Mouse (Mus musculus): ENCODE measurements around the gene Ankrd42. TPM values are rescaled to one million over a fixed set of nuclear protein-coding genes. Genes with fewer than 3 reads are reported as not detected.
A peak's percentile ranks its signal among the peaks of the same experiment; 100 is the strongest.

Ankrd42 gene
- polyA plus RNA-seq, 1 experiment from 2014 or later: 6.5 TPM

- no peak for ATAC-seq
Measured at GRCm38 (mm10) chr7:92558744-92559143, 78.2 kb downstream of the Ankrd42 start.

GRCm38 (mm10) chr7:92550990-92551392 is 86.0 kb downstream of the Ankrd42 start:
- TF ChIP-seq CTCF (IDR thresholded peaks at IDR 0.05) (peak; percentile 59), EP300 (IDR thresholded peaks at IDR 0.05) (no peak)
- DNase-seq (ENCODE audit: low spot score) (peak; percentile 72), ATAC-seq (no peak)
- H3K4me1 ChIP-seq (ENCODE audit: insufficient read depth, low read depth, low read length): no peaks in the 10 kb centered on the region
- no peak overlapping the region for H3K4me3 ChIP-seq (ENCODE audit: low read depth, low read length)
- no peaks in the 10 kb centered on the region for H3K27me3 ChIP-seq (replicated peaks; ENCODE audit: insufficient read depth, low read length)
- H3K9me3 ChIP-seq (ENCODE audit: low read length): no peaks in the 10 kb centered on the region
- H3K36me3 ChIP-seq (ENCODE audit: insufficient read depth, low read length): no peaks in the 10 kb centered on the region
- no peak overlapping the region for H3K27ac ChIP-seq (ENCODE audit: low read length)
- H3K9ac ChIP-seq (replicated peaks; ENCODE audit: low read depth): no peak overlapping the region
- H3K4me2 ChIP-seq (replicated peaks; ENCODE audit: low read depth, low read length): no peak overlapping the region
- WGBS: 55% methylated on average over 4 of the region's 4 CpGs

More at GRCm38 (mm10) chr7:92558744-92559143, 78.2 kb downstream of the Ankrd42 start:
- Histone ChIP-seq H3K27ac (ENCODE audit: low read length) (no peak overlapping the region), H3K27me3 (replicated peaks; ENCODE audit: insufficient read depth, low read length) (no peaks in the 10 kb centered on the region), H3K4me3 (ENCODE audit: low read depth, low read length) (no peak overlapping the region), H3K9me3 (ENCODE audit: low read length) (no peaks in the 10 kb centered on the region), H3K9ac (replicated peaks; ENCODE audit: low read depth) (no peak overlapping the region), H3K4me1 (ENCODE audit: insufficient read depth, low read depth, low read length) (no peaks in the 10 kb centered on the region), H3K36me3 (ENCODE audit: insufficient read depth, low read length) (no peaks in the 10 kb centered on the region), H3K4me2 (replicated peaks; ENCODE audit: low read depth, low read length) (no peak overlapping the region)
- TF ChIP-seq EP300 (IDR thresholded peaks at IDR 0.05): no peak
- TF ChIP-seq CTCF (IDR thresholded peaks at IDR 0.05): no peak
- no peak for DNase-seq (ENCODE audit: low spot score)
- 87% methylated on average over 2 of the region's 2 CpGs for WGBS

GRCm38 (mm10) chr7:92550248-92550989 is 86.5 kb downstream of the Ankrd42 start:
- ATAC-seq (no peak), DNase-seq (ENCODE audit: low spot score) (no peak)
- H3K36me3 ChIP-seq (ENCODE audit: insufficient read depth, low read length): no peaks in the 10 kb centered on the region
- no peak overlapping the region for H3K27ac ChIP-seq (ENCODE audit: low read length)
- no peak overlapping the region for H3K4me2 ChIP-seq (replicated peaks; ENCODE audit: low read depth, low read length)
- 80% methylated on average over 6 of the region's 6 CpGs for WGBS
- H3K4me3 ChIP-seq (ENCODE audit: low read depth, low read length): no peak overlapping the region
- no peaks in the 10 kb centered on the region for H3K4me1 ChIP-seq (ENCODE audit: insufficient read depth, low read depth, low read length)
- no peak overlapping the region for H3K9ac ChIP-seq (replicated peaks; ENCODE audit: low read depth)
- H3K27me3 ChIP-seq (replicated peaks; ENCODE audit: insufficient read depth, low read length): no peaks in the 10 kb centered on the region
- TF ChIP-seq CTCF (IDR thresholded peaks at IDR 0.05) (no peak), EP300 (IDR thresholded peaks at IDR 0.05) (no peak)
- H3K9me3 ChIP-seq (ENCODE audit: low read length): no peaks in the 10 kb centered on the region

GRCm38 (mm10) chr7:92546763-92547162 is 90.2 kb downstream of the Ankrd42 start:
- Histone ChIP-seq H3K9ac (replicated peaks; ENCODE audit: low read depth) (no peak overlapping the region), H3K36me3 (ENCODE audit: insufficient read depth, low read length) (no peaks in the 10 kb centered on the region), H3K4me1 (ENCODE audit: insufficient read depth, low read depth, low read length) (no peaks in the 10 kb centered on the region), H3K27ac (ENCODE audit: low read length) (no peak overlapping the region), H3K27me3 (replicated peaks; ENCODE audit: insufficient read depth, low read length) (no peaks in the 10 kb centered on the region), H3K4me3 (ENCODE audit: low read depth, low read length) (no peak overlapping the region), H3K4me2 (replicated peaks; ENCODE audit: low read depth, low read length) (no peak overlapping the region), H3K9me3 (ENCODE audit: low read length) (no peaks in the 10 kb centered on the region)
- DNase-seq (ENCODE audit: low spot score): no peak
- no peak for TF ChIP-seq EP300 (IDR thresholded peaks at IDR 0.05)
- no peak for ATAC-seq
- WGBS: 60% methylated on average over 2 of the region's 2 CpGs

- no peak overlapping the region for H3K27ac ChIP-seq (ENCODE audit: low read length)
- no peak overlapping the region for H3K4me2 ChIP-seq (replicated peaks; ENCODE audit: low read depth, low read length)
- no peak for TF ChIP-seq EP300 (IDR thresholded peaks at IDR 0.05)
- no peak for TF ChIP-seq CTCF (IDR thresholded peaks at IDR 0.05)
- H3K4me1 ChIP-seq (ENCODE audit: insufficient read depth, low read depth, low read length): no peaks in the 10 kb centered on the region
- H3K4me3 ChIP-seq (ENCODE audit: low read depth, low read length): no peak overlapping the region
- H3K9me3 ChIP-seq (ENCODE audit: low read length): no peaks in the 10 kb centered on the region
- 66% methylated on average over 6 of the region's 6 CpGs for WGBS
- no peak overlapping the region for H3K9ac ChIP-seq (replicated peaks; ENCODE audit: low read depth)
- ATAC-seq: no peak
- no peak for DNase-seq (ENCODE audit: low spot score)
- H3K36me3 ChIP-seq (ENCODE audit: insufficient read depth, low read length): no peaks in the 10 kb centered on the region
- H3K27me3 ChIP-seq (replicated peaks; ENCODE audit: insufficient read depth, low read length): no peaks in the 10 kb centered on the region
Measured at GRCm38 (mm10) chr7:92532351-92533036, 104.4 kb downstream of the Ankrd42 start.

Other genes starting within 250 kb of the Ankrd42 start
- 36.9 and 41.2 TPM in 2 replicates for gene Ccdc90b, start 76.0 kb downstream of the Ankrd42 start, polyA plus RNA-seq (2015; fragmentation: Nextera tagmentation; extraction: Ambion mirVana)
- 17.4 and 20.0 TPM in 2 replicates for gene Pcf11, start 32.8 kb upstream of the Ankrd42 start, polyA plus RNA-seq (2015; fragmentation: Nextera tagmentation; extraction: Ambion mirVana)
- gene Rab30, start 104.5 kb upstream of the Ankrd42 start, polyA plus RNA-seq (2015; fragmentation: Nextera tagmentation; extraction: Ambion mirVana): 3.1 and 4.0 TPM in 2 replicates
- 1.1 and 1.5 TPM in 2 replicates for gene Ddias, start 237.1 kb upstream of the Ankrd42 start, polyA plus RNA-seq (2015; fragmentation: Nextera tagmentation; extraction: Ambion mirVana)
- gene Prcp, start 237.3 kb upstream of the Ankrd42 start, polyA plus RNA-seq (2015; fragmentation: Nextera tagmentation; extraction: Ambion mirVana): 30.0 and 34.9 TPM in 2 replicates

Measured in lung, postnatal 0 days (tissue).